27 mouse cellular contexts compared by ENCODE assay signal in genomic region chr9:76581966-76582365, GRCm38 (mm10). TPM values are rescaled to one million over a fixed set of nuclear protein-coding genes. Genes with fewer than 3 reads are reported as not detected.
"Had no signal": no experiment of that assay in that cellular context is flagged by ENCODE, and none has a peak within 500 bp of the region (broad histone marks: within the 10 kb centered on the region; RNA-seq: fewer than 3 reads in every experiment).

No protein-coding gene starts in this region.

- H3K27ac ChIP-seq: gastrocnemius, adult 2 months; heart, embryonic 10.5 days; hindbrain, embryonic 10.5 days; hindbrain, embryonic 12.5 days; hindbrain, embryonic 14.5 days; limb, embryonic 13.5 days; limb, embryonic 15.5 days; liver, embryonic 12.5 days had no signal

- H3K4me3 ChIP-seq: gastrocnemius, adult 2 months; heart, embryonic 10.5 days; heart, embryonic 12.5 days; hindbrain, embryonic 10.5 days; hindbrain, embryonic 12.5 days; limb, embryonic 13.5 days; limb, embryonic 15.5 days; liver, embryonic 12.5 days had no signal

- H3K9ac ChIP-seq: heart, embryonic 12.5 days; hindbrain, embryonic 12.5 days; hindbrain, embryonic 14.5 days; limb, embryonic 13.5 days; limb, embryonic 15.5 days; liver, embryonic 12.5 days had no signal

- DNase-seq: gastrocnemius, adult 2 months; gastrocnemius, postnatal 10 days; gastrocnemius, postnatal 25 days; heart, adult 18-20 months; heart, postnatal 10 days; heart, postnatal 4 days; kidney, adult 18-20 months; kidney, adult 8-10 months; kidney, postnatal 10 days; kidney, postnatal 25 days; kidney, postnatal 4 days; layer of hippocampus, adult 9-11 months; layer of hippocampus, postnatal 36 days; left cerebral cortex, postnatal 4 days had no signal

- H3K27me3 ChIP-seq: heart, embryonic 12.5 days; hindbrain, embryonic 12.5 days; limb, embryonic 13.5 days; limb, embryonic 15.5 days; liver, embryonic 12.5 days had no signal

- H3K4me1 ChIP-seq: heart, embryonic 10.5 days; hindbrain, embryonic 10.5 days; hindbrain, embryonic 12.5 days; limb, embryonic 13.5 days; limb, embryonic 15.5 days; liver, embryonic 12.5 days had no signal

- H3K4me2 ChIP-seq: heart, embryonic 12.5 days; hindbrain, embryonic 12.5 days; hindbrain, embryonic 14.5 days; limb, embryonic 13.5 days; limb, embryonic 15.5 days; liver, embryonic 12.5 days had no signal

- ATAC-seq: hindbrain, embryonic 16.5 days; inflammation-experienced regulatory T-cells, adult 6 months; liver, embryonic 12.5 days had no signal

- H3K9me3 ChIP-seq: heart, embryonic 10.5 days; heart, embryonic 12.5 days; hindbrain, embryonic 10.5 days; hindbrain, embryonic 12.5 days; limb, embryonic 13.5 days; limb, embryonic 15.5 days; liver, embryonic 12.5 days had no signal

- H3K36me3 ChIP-seq: heart, embryonic 10.5 days; heart, embryonic 12.5 days; hindbrain, embryonic 10.5 days; hindbrain, embryonic 12.5 days; limb, embryonic 13.5 days; limb, embryonic 15.5 days; liver, embryonic 12.5 days had no signal

RNA-seq across cellular contexts. Expression of gene Fam83b, which starts 15.1 kb away (rescaled TPM):
- total RNA-seq: gastrocnemius, adult 2 months; gastrocnemius, postnatal 25 days; gastrocnemius, postnatal 4 days; granulocyte monocyte progenitor cell, adult 5-6 weeks had no signal
- polyA plus RNA-seq: inflammation-experienced regulatory T-cells, adult 6 months; liver, adult 2 months had no signal
